Mouse (Mus musculus) MEL (cell line): ENCODE results near the gene Pla2g4b. TPM values are rescaled to one million over a fixed set of nuclear protein-coding genes. Genes with fewer than 3 reads are reported as not detected.

Experiments used
- DNase-seq: peaks from one replicate; pipeline ENCODE4 v3.0.0; 2011; ENCODE audit warnings: low read depth, low spot score
- H3K27ac ChIP-seq: 2 replicates; pipeline ENCODE4 v1.5.1; 2012; ENCODE audit warnings: low read depth, mild to moderate bottlenecking, control low read depth, low read length, moderate library complexity; ENCODE audit not compliant: control insufficient read depth
- H3K27me3 ChIP-seq, 2 experiments: fragments of 150-350 bp in 1 of 2; sonication (generic) in 1 of 2; 2 replicates each; pipeline ENCODE4 v1.6.1; 2012; ENCODE audit warnings: low read length in 2 of 2, mild to moderate bottlenecking in 2 of 2, improper control_type of control experiment in 1 of 2, moderate library complexity in 1 of 2; ENCODE audit not compliant: insufficient read depth in 2 of 2, control insufficient read depth in 1 of 2
- H3K36me3 ChIP-seq, 2 experiments: 2 replicates each; pipeline ENCODE4 v1.6.1; 2012 to 2014; ENCODE audit warnings: low read length in 2 of 2, improper control_type of control experiment in 1 of 2, inconsistent platforms in 1 of 2, mild to moderate bottlenecking in 1 of 2; ENCODE audit not compliant: insufficient read depth in 2 of 2, control insufficient read depth in 1 of 2
- H3K4me1 ChIP-seq, 2 experiments: fragments of 150-350 bp in 1 of 2; sonication (generic) in 1 of 2; 2 replicates each; pipeline ENCODE4 v1.6.1; 2012; ENCODE audit warnings: low read length in 2 of 2, improper control_type of control experiment in 1 of 2, mild to moderate bottlenecking in 1 of 2; ENCODE audit not compliant: insufficient read depth in 2 of 2, control insufficient read depth in 1 of 2
- H3K4me3 ChIP-seq, 2 experiments: fragments of 150-350 bp in 1 of 2; sonication (generic) in 1 of 2; 2 replicates each; pipeline ENCODE4 v1.5.1; 2012; ENCODE audit warnings: low read depth in 2 of 2, low read length in 2 of 2, mild to moderate bottlenecking in 2 of 2, moderate library complexity in 2 of 2, control low read depth in 1 of 2, improper control_type of control experiment in 1 of 2; ENCODE audit not compliant: control insufficient read depth in 1 of 2, insufficient read depth in 1 of 2
- H3K79me2 ChIP-seq: 2 replicates; pipeline ENCODE4 v1.6.1; 2012; ENCODE audit warnings: mild to moderate bottlenecking, low read length, moderate library complexity; ENCODE audit not compliant: control insufficient read depth, poor library complexity, insufficient read depth
- H3K9ac ChIP-seq: 2 replicates; pipeline ENCODE4 v1.6.1; 2012; ENCODE audit warnings: low read depth, mild to moderate bottlenecking, control low read depth, low read length, moderate library complexity; ENCODE audit not compliant: control insufficient read depth, poor library complexity, severe bottlenecking
- H3K9me3 ChIP-seq: fragments of 150-350 bp; sonication (generic); replicated peaks from 2 replicates; pipeline ENCODE4 v1.6.1; 2012; ENCODE audit warnings: mild to moderate bottlenecking, low read length, improper control_type of control experiment, moderate library complexity; ENCODE audit not compliant: insufficient read depth
- BHLHE40 ChIP-seq: IDR thresholded peaks from 2 replicates; pipeline ENCODE4 v1.6.1; 2012; ENCODE audit warnings: low read depth, mild to moderate bottlenecking, inconsistent platforms, low read length, improper control_type of control experiment, borderline replicate concordance
- CHD1 ChIP-seq: IDR thresholded peaks from 2 replicates; pipeline ENCODE4 v1.6.1; 2012; ENCODE audit warnings: low read depth, mild to moderate bottlenecking, inconsistent platforms, low read length, improper control_type of control experiment
- CTCF ChIP-seq, 3 experiments: IDR thresholded peaks in 2 of 3; conservative IDR thresholded peaks in 1 of 3; 2 replicates each; pipeline ENCODE4 v1.5.1; 2011 to 2012; ENCODE audit warnings: low read length in 3 of 3, low read depth in 2 of 3, mild to moderate bottlenecking in 2 of 3, improper control_type of control experiment in 1 of 3, inconsistent platforms in 1 of 3, mixed read lengths in 1 of 3, moderate library complexity in 1 of 3; ENCODE audit not compliant: control insufficient read depth in 1 of 3, insufficient read depth in 1 of 3, poor library complexity in 1 of 3, severe bottlenecking in 1 of 3
- EP300 ChIP-seq, 2 experiments: IDR thresholded peaks; 2 replicates each; pipeline ENCODE4 v1.6.1; 2011; ENCODE audit warnings: improper control_type of control experiment in 2 of 2, low read length in 2 of 2, low read depth in 1 of 2, mild to moderate bottlenecking in 1 of 2
- GATA1 ChIP-seq: IDR thresholded peaks from 2 replicates; pipeline ENCODE4 v1.6.1; 2011; ENCODE audit warnings: low read depth, low read length, improper control_type of control experiment
- MAX ChIP-seq: IDR thresholded peaks from 2 replicates; pipeline ENCODE4 v1.6.1; 2011; ENCODE audit warnings: low read length, improper control_type of control experiment
- MEF2A ChIP-seq: IDR thresholded peaks from 2 replicates; pipeline ENCODE4 v1.6.1; 2014; ENCODE audit warnings: low read depth, mild to moderate bottlenecking, inconsistent platforms, low read length, improper control_type of control experiment; ENCODE audit not compliant: poor library complexity, insufficient replicate concordance, severe bottlenecking; ENCODE audit errors: extremely low read depth
- MYB ChIP-seq: IDR thresholded peaks from 2 replicates; pipeline ENCODE4 v1.6.1; 2011; ENCODE audit warnings: mild to moderate bottlenecking, low read depth, low read length, improper control_type of control experiment
- NRF1 ChIP-seq: IDR thresholded peaks from 2 replicates; pipeline ENCODE4 v1.6.1; 2014; ENCODE audit warnings: low read depth, mild to moderate bottlenecking, inconsistent platforms, low read length, improper control_type of control experiment, moderate library complexity; ENCODE audit not compliant: poor library complexity, insufficient read depth, severe bottlenecking
- RCOR1 ChIP-seq: IDR thresholded peaks from 2 replicates; pipeline ENCODE4 v1.6.1; 2012; ENCODE audit warnings: low read depth, mild to moderate bottlenecking, inconsistent platforms, low read length, improper control_type of control experiment
- SIN3A ChIP-seq: IDR thresholded peaks from 2 replicates; pipeline ENCODE4 v1.6.1; 2012; ENCODE audit warnings: low read length, improper control_type of control experiment, inconsistent platforms
- SMC3 ChIP-seq: IDR thresholded peaks from 2 replicates; pipeline ENCODE4 v1.6.1; 2011; ENCODE audit warnings: low read depth, low read length, improper control_type of control experiment
- TCF12 ChIP-seq: IDR thresholded peaks from 2 replicates; pipeline ENCODE4 v1.6.1; 2014; ENCODE audit warnings: low read depth, mild to moderate bottlenecking, inconsistent platforms, low read length, improper control_type of control experiment, moderate library complexity
- USF2 ChIP-seq, 2 experiments: IDR thresholded peaks; 2 replicates each; pipeline ENCODE4 v1.6.1; 2011 to 2012; ENCODE audit warnings: improper control_type of control experiment in 2 of 2, low read length in 2 of 2, borderline replicate concordance in 1 of 2, inconsistent platforms in 1 of 2, low read depth in 1 of 2, mild to moderate bottlenecking in 1 of 2; ENCODE audit not compliant: insufficient read depth in 1 of 2
- polyA plus RNA-seq, 2 experiments: library from polyadenylated mRNA; stranded (reverse) in 1 of 2; unstranded in 1 of 2; fragments of >175 nt in 1 of 2; fragments of >200 nt in 1 of 2; gene quantifications; 2 replicates each; pipeline versions ENCODE4 v1.2.1 to v1.2.4; 2012; ENCODE audit warnings: low replicate concordance in 2 of 2, low read depth in 1 of 2; ENCODE audit not compliant: insufficient read length in 2 of 2, insufficient read depth in 1 of 2, missing spikeins in 1 of 2
- total RNA-seq: library from RNA; depleted of rRNA; stranded (reverse); fragments of 300-350 nt; gene quantifications from 2 replicates; pipeline ENCODE4 v1.2.3, GENCODE M21; 2012

The Pla2g4b gene
- total and polyA plus RNA-seq, 3 experiments = 0.32 to 0.54 TPM; not detected in 1

DNA sequence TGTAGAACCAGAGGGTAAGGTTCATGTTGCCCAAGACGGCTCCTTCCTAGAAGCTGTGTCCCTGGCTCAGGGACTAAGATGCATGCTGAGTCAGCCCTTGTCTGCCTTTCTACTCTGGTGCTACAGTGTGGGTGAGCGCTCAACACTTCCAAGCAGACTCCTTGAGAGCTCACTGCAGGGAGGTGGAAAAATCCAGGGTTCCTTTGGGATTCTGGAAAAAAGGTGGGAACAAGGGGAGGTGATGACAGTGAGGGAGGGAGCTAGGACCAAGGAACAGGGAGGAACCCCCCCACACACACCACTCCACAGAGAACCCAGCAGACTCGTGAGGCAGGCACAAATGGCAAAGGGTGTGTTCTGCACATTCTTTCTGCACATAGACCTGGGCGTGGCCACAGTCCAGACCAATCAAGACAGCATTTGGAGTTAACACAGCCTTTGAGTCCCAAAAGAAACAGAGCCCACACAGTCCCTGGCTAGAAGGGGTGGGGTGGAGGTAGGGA is 10.9 kb downstream of the Pla2g4b start:
- H3K9me3 ChIP-seq = no peaks in the 10 kb centered on the region
- H3K9ac ChIP-seq = no peak overlapping the region
- peak; percentile 72 for DNase-seq
- H3K4me3 ChIP-seq = no peak overlapping the region
- no peaks in the 10 kb centered on the region for H3K79me2 ChIP-seq
- no peak for TF ChIP-seq MEF2A
- no peak for TF ChIP-seq EP300 (IDR thresholded peaks at IDR 0.05; ENCODE audit: low read depth in 1 of 2, low read length in 2 of 2)
- TF ChIP-seq BHLHE40 = no peak
- peak; percentile 28; the same call in 1 of the 2 replicates for TF ChIP-seq NRF1
- no peak for TF ChIP-seq CTCF (IDR thresholded peaks at IDR 0.05 in 2 of 3, conservative IDR thresholded peaks at IDR 0.05 in 1 of 3; ENCODE audit: control insufficient read depth in 1 of 3, insufficient read depth in 1 of 3, low read depth in 2 of 3, low read length in 3 of 3, poor library complexity in 1 of 3, severe bottlenecking in 1 of 3)
- no peaks in the 10 kb centered on the region; a peak in 1 of 4 replicates for H3K4me1 ChIP-seq
- no peak overlapping the region for H3K27ac ChIP-seq
- no peaks in the 10 kb centered on the region for H3K36me3 ChIP-seq
- H3K27me3 ChIP-seq = no peaks in the 10 kb centered on the region; a peak in 1 of 4 replicates

- Histone ChIP-seq H3K4me1 (no peaks in the 10 kb centered on the region; a peak in 1 of 4 replicates), H3K36me3 (no peaks in the 10 kb centered on the region), H3K4me3 (no peak overlapping the region), H3K79me2 (no peaks in the 10 kb centered on the region), H3K9me3 (no peaks in the 10 kb centered on the region), H3K9ac (no peak overlapping the region), H3K27me3 (no peaks in the 10 kb centered on the region; a peak in 1 of 4 replicates), H3K27ac (no peak overlapping the region)
- no peak for DNase-seq
- TF ChIP-seq SMC3 (no peak), MYB (no peak), SIN3A (no peak), GATA1 (no peak), TCF12 (no peak), USF2 (IDR thresholded peaks at IDR 0.05; ENCODE audit: borderline replicate concordance in 1 of 2, insufficient read depth in 1 of 2, low read depth in 1 of 2, low read length in 2 of 2) (no peak), CTCF (IDR thresholded peaks at IDR 0.05 in 2 of 3, conservative IDR thresholded peaks at IDR 0.05 in 1 of 3; ENCODE audit: control insufficient read depth in 1 of 3, insufficient read depth in 1 of 3, low read depth in 2 of 3, low read length in 3 of 3, poor library complexity in 1 of 3, severe bottlenecking in 1 of 3) (no peak), EP300 (IDR thresholded peaks at IDR 0.05; ENCODE audit: low read depth in 1 of 2, low read length in 2 of 2) (no peak), CHD1 (no peak), RCOR1 (no peak), MEF2A (no peak), MAX (no peak)
Observed at GRCm38 (mm10) chr2:120044676-120045075, 11.5 kb downstream of the Pla2g4b start.
